Mouse (Mus musculus): Measurements from ENCODE around the gene Hesx1. TPM values are rescaled to one million over a fixed set of nuclear protein-coding genes. Genes with fewer than 3 reads are reported as not detected.

Gene Hesx1
- total RNA-seq, 1 experiment from 2014 or later, result not detected

DNA sequence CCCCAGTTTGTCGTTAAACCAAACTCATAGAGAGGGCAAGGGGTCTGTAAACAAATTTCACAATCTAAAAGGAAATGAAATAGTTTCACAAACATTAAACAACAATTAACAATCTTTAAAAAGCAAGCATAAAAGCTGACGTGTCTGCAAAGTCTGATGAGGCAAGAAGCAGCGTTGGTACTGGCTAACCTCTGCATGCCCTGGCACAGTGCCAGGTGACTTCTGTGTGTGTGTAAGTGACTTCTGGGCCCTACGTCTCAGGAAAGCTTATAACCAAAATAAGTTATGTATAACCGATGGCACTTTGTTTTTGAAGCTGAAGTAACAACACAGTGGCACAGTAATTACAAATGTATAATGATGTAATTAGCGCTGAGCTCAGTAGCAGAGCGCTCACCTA is 10.7 kb downstream of the Hesx1 start:
- no peak for ATAC-seq (replicated peaks; ENCODE audit: insufficient number of reproducible peaks, low FRiP score, low TSS enrichment, poor library complexity, severe bottlenecking)

DNA sequence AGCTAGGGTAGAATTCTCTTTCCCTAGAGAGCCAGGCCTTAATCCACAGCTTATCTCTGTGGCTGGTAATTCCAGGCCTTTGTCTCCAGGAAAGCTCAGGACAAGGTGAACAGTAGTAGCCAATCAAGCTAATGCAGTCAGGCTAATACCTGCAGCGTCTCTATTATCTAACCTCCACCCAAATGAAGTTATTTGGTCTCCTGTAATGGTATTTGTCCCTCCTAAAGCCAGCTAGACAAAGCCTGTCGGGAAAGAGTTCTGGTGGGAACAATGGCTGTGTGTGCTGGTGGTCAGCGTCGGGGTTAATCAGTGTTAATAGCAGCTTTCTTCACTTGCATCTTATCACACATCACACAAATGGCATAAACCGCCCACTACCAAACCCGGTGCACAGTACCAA is 11.7 kb downstream of the Hesx1 start:
- ATAC-seq (replicated peaks; ENCODE audit: insufficient number of reproducible peaks, low FRiP score, low TSS enrichment, poor library complexity, severe bottlenecking), result no peak

DNA sequence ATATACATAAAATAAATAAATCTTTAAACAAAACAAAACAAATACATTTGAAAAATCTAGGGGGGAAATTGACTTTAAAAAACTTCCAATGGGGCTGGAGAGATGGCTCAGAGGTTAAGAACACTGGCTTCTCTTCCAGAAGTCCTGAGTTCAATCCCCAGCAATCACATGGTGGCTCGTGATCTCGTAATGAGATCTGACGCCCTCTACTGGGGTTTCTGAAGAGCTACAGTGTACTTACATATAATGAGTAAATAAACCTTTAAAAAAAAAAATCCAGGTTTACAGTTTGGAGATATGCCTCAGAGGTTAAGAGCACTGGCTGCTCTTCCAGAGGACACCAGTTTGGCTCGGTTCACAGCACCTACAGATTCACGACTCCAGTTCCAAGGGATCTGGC is 17.3 kb downstream of the Hesx1 start:
- no peak for ATAC-seq (replicated peaks; ENCODE audit: insufficient number of reproducible peaks, low FRiP score, low TSS enrichment, poor library complexity, severe bottlenecking)

DNA sequence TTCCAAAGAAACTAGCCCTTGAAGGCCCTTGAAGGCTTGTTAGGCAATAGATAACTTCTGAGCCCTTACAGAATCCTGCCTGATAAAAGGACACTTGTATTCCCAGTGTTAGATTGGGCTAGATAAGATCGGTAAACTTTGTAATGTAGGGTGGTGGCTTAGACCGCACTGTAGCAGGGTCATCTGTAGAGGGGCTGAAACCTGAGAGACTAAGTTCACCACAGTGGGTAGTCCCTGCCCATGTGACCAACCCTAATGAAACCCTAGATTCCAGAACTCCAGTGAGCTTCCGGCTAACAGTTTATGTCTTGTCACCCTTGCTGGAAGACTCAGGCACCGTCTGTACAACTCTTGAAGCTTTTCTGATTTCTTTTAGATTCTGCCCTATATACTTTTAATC is 19.4 kb downstream of the Hesx1 start:
- ATAC-seq (replicated peaks; ENCODE audit: insufficient number of reproducible peaks, low FRiP score, low TSS enrichment, poor library complexity, severe bottlenecking), result no peak

DNA sequence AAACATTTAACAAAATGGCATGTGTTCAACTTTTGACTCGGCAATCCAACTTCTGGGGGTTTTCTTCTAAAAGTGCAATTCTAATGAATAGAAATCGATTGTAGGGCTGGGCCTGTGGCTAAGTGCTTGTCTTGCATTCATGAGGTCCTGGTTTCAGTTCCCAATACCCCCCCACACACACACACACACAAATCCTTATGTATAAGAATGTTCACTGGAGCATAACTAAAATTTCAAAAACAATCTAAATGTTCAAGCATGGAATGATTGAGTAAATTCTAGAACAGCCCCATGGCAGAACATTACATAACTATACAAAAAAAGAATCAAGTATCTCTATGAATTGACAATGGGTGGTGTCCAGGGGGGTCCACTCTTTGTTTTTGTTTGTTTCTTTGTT is 23.7 kb downstream of the Hesx1 start:
- ATAC-seq (replicated peaks; ENCODE audit: insufficient number of reproducible peaks, low FRiP score, low TSS enrichment, poor library complexity, severe bottlenecking), result no peak

DNA sequence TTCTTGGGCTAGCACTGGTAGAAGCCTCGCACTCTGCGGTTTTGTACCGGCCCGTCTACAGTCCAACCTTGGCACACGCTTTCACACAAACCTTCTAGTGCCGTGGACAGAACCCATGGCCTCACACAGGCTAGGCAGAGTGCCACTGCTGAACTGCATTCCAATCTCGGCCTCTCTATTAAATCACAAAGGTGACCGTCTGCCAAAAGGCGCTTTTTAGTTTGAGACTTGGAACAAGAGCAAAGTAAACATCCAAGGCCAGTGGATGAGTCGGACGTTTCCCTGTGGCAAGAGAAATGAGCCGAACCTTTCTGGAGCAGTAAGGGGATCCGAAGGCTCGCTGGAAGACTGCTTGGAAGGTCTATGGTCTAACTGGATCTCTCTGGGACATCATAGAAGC is 25.6 kb downstream of the Hesx1 start:
- no peak for ATAC-seq (replicated peaks; ENCODE audit: insufficient number of reproducible peaks, low FRiP score, low TSS enrichment, poor library complexity, severe bottlenecking)

DNA sequence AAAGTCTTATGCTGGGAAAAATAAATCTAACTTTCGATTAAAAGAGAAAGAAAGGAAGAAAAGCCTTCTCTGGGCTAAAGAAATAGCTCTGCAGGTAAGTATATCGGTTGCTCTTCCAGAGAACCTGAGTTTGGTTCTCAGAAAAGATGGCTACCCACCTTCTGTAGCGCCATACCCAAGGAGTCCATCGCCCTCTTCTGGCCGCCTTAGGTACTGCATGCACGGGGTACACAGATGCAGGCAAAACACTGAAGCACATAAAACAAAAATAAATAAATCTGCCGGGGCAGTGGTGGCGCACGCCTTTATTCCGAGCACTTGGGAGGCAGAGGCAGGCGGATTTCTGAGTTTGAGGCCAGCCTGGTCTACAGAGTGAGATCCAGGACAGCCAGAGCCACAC is 28.7 kb downstream of the Hesx1 start:
- peak; percentile 76 for ATAC-seq (replicated peaks; ENCODE audit: insufficient number of reproducible peaks, low FRiP score, low TSS enrichment, poor library complexity, severe bottlenecking)

DNA sequence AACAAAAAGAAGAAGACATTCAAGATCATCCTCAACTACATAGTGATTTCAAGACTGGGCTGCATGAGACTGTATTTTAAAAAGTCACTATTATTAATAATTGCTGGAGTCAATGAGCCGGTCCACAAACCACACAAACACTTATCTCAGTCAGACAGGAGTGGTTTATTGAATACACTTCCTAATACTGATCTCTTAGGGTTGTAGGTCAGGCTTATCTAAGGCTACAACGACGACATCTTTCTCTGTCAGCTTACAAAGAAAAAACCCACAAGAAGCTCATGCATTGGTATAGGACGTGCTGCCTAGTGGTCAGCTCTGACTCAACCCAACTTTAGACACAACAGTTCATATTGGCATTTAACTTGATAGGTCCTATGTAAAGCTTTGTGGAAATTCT is 30.4 kb downstream of the Hesx1 start:
- no peak for ATAC-seq (replicated peaks; ENCODE audit: insufficient number of reproducible peaks, low FRiP score, low TSS enrichment, poor library complexity, severe bottlenecking)

DNA sequence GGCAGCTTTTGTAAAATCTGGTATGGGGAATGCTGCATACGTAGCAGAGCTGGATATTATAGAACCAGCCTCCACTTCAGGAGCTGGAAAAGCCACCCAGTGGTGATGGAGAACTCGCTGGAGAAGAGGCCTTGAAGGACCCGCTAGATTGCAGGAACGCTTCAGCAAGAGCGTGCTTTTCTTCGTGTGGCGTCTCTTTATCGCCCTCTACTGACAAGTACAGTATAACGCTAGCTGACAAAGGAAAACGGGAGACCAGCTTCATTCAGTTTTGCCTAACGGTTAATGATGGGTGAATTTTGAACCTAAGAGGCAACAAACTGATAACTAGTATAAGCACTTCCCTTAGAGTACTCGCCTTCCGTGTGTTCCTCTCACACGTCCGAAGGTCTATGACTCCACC is 35.6 kb downstream of the Hesx1 start:
- peak; percentile 78; the same call in 1 of the 2 replicates for ATAC-seq (replicated peaks; ENCODE audit: insufficient number of reproducible peaks, low FRiP score, low TSS enrichment, poor library complexity, severe bottlenecking)

DNA sequence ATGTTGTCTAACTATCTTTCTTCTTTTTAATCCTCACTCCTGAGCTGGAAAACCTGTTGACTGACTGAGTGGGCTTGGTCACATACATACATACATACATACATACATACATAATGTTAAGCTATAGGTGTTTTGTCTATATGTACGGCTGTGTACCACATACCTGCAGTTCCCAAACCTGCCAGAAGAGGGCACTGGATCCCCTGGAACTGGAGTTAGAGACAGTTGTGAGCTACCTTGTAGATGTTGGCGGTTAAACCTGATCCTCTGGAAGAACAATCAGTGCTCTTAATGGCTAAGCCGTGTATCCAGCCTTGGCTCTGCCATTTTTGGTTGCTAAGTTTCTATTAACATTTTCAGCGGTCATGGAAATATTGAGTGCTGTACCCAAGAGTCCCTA is 36.9 kb downstream of the Hesx1 start:
- 0 out of 2 replicates have a peak, but pooled peaks have one; percentile 56 for ATAC-seq (replicated peaks; ENCODE audit: insufficient number of reproducible peaks, low FRiP score, low TSS enrichment, poor library complexity, severe bottlenecking)

DNA sequence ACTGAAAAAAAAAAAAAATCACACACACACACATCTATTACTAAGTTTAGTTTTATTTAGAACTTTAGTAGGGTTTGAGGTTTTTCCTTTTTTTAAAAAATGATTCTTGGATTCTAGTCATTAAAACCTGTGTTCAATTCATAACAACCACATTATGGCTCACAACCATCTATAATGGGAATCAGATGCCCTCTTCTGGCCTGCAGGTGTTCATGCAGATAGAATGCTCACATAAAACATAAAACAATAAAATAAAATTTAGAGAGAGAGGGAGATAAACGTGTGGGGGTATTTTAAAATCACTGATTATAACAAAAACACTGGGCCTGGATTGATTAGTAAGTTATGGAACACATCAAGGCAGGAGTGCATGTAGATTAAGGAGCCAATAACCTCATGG is 43.3 kb downstream of the Hesx1 start:
- ATAC-seq (replicated peaks; ENCODE audit: insufficient number of reproducible peaks, low FRiP score, low TSS enrichment, poor library complexity, severe bottlenecking), result no peak

DNA sequence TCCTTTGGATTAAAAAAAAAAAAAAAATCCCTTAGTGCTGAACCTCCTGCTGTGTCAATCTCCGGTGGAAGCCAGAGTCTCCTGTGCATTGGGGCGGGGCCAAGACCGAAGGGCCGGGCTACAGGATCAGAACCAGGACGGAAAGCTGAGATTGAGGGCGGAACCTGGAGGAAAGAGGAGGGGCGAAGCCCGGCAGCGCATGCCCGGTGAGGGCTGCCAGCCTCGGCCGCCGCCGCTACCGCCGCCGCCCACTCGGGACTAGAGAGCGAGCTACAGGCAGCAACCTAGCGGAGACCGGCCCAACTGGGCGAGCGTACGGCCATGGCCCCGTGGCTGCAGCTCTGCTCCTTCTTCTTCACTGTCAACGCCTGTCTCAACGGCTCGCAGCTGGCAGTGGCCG is 44.6 kb downstream of the Hesx1 start, which contains the start of gene Il17rd:
TSS of gene Il17rd (plus strand) at position 159 of the 400 bp plus-strand sequence.
- peak; percentile 82 for ATAC-seq (replicated peaks; ENCODE audit: insufficient number of reproducible peaks, low FRiP score, low TSS enrichment, poor library complexity, severe bottlenecking)

DNA sequence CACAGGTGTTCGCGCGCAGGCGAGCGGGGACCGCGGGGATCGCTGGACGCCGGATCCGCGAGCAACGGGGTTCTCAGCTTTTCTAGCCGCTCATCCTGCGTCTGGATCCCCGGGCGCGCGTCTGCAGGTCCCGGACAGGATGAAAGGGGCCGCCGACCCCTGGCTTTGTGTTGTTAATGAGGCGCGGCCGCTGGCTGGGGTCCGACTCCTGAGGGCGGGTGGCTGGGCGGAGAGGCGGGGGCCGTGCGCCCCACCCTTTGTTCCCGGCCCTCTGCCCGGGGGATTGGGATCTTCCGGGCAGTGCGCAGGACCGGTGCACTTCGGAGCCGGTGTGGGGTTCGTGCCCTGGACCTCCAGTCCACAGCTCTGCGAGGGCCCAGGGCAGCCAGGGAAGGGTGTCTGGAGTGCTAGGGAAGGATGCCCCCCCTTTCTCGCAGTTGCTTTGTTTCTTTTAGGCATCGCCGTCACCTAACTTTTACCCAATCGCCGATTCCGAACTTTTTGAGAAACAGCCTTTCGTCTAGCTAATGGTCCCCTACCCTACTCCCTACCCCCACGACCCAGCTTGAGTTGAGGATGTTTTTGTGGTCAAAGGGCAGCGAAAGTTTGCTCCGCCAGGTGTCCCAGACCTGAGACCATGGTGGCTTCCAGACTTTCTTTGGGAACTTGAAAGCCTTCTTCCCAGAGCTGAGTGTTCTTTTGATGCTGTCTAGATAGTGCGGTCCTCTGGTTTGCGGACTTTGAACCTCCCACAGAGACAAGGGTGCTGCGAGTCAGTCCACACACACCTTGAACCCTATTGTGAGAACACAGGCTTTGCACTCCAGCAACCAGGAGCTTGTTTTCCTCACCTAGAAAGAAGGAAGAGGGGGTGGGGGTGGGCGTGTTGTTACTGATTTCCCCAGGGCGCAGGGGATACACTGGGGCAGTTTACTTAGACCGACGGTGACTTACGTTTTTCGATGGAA is 45.3 kb downstream of the Hesx1 start:
- ATAC-seq (replicated peaks; ENCODE audit: insufficient number of reproducible peaks, low FRiP score, low TSS enrichment, poor library complexity, severe bottlenecking), result no peak

DNA sequence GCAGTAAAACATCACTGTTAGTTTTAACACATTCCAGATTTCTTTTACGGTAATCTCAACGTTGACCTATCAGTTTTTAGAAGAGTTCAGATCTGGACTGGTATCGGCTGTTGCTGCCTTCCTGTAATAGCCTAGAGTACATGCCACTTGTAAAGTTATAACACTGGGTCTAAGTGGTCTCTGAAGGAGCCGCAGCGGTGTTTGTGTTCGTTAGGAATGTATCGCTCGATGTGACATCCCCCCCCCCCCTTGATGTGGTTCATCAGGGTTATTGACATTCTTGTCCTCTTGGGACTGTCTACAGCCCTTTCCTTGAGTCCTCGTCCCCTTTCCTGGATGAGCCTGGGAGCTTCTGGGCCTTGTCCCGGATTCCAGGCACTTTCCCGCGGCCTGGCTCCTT is 46.2 kb downstream of the Hesx1 start:
- ATAC-seq (replicated peaks; ENCODE audit: insufficient number of reproducible peaks, low FRiP score, low TSS enrichment, poor library complexity, severe bottlenecking), result no peak

DNA sequence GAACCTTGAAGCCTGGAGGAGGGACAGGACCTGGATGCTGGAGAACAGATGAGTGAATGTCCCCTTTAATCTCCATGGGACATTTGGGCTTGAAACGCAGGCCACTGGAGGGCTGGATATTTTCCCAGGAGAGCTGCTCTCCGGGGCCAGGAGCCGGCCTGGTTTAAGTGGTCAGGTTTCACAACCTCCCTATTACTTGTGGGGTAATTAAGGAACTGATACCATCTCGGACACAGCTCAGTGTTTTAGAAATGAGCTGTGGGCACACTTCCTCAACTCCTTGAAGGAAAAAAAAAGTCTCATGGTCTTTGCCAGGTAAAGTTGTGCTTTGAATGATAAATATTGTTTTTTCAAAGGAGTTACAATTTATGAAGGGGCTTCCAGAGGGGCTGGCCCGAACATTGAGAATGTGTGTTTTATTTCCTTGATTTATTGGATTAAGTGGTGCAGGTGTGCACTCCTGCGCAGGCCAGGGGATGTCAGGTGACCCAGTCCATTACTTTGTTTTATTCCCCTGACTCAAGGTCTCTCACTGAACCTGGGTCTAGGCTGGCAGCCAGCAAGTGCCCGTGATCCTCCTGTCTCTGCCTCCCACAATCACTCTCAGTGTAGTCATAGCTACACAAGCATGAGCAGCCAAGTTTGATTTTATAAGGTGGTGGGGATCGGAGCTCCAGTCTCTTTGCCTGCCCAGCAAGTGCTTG is 48.2 kb downstream of the Hesx1 start:
- ATAC-seq (replicated peaks; ENCODE audit: insufficient number of reproducible peaks, low FRiP score, low TSS enrichment, poor library complexity, severe bottlenecking), result peak; percentile 59; the same call in 1 of the 2 replicates

DNA sequence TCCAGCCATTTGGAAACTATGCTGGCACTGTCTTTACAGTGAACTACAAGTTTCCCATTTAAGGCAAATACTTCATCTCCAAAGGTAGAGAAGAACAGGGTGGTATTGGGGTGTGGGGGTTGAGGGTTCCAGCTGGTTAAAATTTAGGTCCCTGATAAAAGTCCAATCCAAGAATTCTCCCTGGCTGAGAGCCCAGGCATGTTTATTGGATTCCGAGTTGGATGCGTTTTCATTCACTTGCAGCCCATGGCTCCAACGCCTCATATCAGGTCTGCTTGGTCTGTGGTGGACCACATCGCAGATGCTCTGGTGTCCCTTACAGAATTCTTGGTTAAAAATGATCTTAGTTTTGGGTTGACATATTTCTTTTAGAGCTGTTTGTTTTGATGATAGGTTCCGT is 49.2 kb downstream of the Hesx1 start:
- no peak for ATAC-seq (replicated peaks; ENCODE audit: insufficient number of reproducible peaks, low FRiP score, low TSS enrichment, poor library complexity, severe bottlenecking)

DNA sequence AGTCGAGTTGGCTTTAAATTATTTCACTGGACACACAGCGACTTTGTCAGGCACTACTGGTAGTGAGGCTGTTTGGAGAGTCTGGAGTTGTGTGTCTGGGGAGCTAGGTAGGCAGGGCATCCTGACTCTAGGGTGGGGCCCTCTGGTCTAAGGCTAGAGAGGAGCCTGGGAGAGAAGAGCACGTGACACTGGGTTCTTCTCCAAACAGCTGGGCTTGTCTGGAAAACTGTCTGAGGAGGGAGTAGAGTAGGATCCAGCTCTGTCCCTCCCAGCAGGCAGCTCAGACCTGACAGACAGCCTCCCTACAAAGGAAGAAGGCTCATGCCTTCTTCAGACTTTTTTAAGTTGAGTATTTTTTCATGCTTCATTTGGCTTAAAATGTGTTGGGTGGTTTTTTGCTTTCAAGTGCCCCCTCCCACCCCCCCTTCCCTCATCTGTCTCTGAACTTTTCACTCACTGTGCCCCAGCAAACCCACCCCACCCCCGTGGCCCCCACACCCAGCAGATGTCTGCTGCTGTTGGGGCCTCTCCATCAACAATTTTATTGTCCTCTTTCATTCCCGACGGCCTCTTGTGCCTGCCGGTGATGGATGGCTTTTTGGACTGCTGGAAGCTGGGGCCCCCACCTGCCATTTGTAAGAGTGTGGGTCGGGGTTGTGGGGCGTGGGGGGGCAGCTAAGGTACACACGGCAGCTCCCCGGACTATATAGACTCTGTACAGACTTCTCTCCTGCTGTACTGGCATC is 50.2 kb downstream of the Hesx1 start:
- no peak for ATAC-seq (replicated peaks; ENCODE audit: insufficient number of reproducible peaks, low FRiP score, low TSS enrichment, poor library complexity, severe bottlenecking)

DNA sequence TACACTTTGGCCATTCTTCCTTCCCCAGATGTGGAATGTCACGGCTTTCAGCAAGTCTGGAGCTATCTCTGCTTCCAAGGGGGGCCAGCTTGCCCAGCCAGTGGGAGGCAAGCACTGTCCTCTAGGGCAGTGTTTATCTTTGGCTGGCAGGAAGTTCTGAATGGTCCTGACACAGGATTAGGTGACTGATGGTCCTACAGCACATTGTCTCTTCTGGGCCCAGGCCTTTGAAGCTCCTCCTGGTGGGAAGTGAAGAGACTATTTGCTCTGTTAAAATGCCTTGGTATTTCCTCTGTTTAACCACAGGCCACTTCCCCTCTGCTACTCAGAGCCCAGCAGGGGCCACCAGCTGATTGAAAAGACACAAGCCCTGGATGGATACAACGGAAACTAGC is 50.7 kb downstream of the Hesx1 start:
- peak; percentile 83 for ATAC-seq (replicated peaks; ENCODE audit: insufficient number of reproducible peaks, low FRiP score, low TSS enrichment, poor library complexity, severe bottlenecking)

DNA sequence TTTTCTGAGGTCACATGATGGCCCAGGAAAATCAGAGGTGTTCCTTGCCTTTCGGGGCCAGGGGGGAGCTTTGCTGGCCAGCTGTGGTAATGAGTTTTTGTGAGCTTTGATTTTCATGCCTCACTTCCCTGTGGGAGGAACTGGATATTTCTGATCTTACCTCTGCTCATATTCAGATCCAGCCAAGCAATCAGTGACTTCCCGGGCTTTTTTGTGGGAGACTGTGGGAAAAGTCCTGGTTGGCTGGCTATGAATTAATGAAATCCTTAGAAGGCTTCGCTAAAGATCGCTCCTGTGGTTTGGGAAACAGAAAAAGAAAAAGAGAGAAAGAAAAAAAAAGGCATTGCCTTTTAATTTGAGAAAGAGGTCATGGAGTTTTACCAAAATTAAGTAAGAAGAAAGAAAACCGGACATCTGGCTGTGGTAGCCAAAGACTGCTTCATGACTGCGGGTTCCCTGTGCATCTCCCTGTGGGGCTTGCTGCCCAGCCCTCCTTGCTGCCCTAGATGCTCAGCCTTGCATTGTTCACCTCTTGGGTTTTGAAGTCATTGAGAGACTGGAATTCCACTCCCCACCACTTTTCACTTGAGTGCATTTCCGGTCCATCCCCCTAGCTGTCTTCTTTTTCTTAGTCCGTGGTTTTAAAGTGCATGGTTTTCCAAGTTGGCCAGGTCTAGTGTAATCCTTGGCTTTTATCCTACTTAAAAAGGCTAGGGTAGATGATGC is 54.2 kb downstream of the Hesx1 start:
- ATAC-seq (replicated peaks; ENCODE audit: insufficient number of reproducible peaks, low FRiP score, low TSS enrichment, poor library complexity, severe bottlenecking), result no peak
